Comparison of ENCODE assay signal across 23 mouse cellular contexts in genomic region chr11:104186135-104186836, GRCm38 (mm10). TPM values are rescaled to one million over a fixed set of nuclear protein-coding genes. Genes with fewer than 3 reads are reported as not detected.
DNase-seq lines count a peak whose midpoint lies in the region; ATAC-seq and TF ChIP-seq lines count a peak whose summit lies in the region.
"Had no signal": no experiment of that assay in that cellular context is flagged by ENCODE, and none has a peak within 500 bp of the region (broad histone marks: within the 10 kb centered on the region; RNA-seq: fewer than 3 reads in every experiment).

Gene Sppl2c (plus strand): TSS chr11:104186327.

- H3K9ac ChIP-seq in lung, postnatal 0 days (replicated peaks; ENCODE audit: low read depth), result no peak within 1 kb of the TSS
- H3K9ac ChIP-seq: heart, embryonic 12.5 days had no signal

- no peaks in the 10 kb centered on the region for H3K36me3 ChIP-seq in lung, postnatal 0 days (ENCODE audit: insufficient read depth, low read length)
- H3K36me3 ChIP-seq: embryonic facial prominence, embryonic 10.5 days; heart, embryonic 12.5 days had no signal

- no peak for ATAC-seq in lung, postnatal 0 days
- peak; percentile 88 for ATAC-seq in megakaryocyte, adult 5-6 weeks (ENCODE audit: poor library complexity, severe bottlenecking)
- ATAC-seq: forebrain, embryonic 14.5 days; hindbrain, embryonic 16.5 days had no signal

- intact Hi-C loops in gastrocnemius, adult 2 months (cut with DNase I), result no loop called here

- no peaks in the 10 kb centered on the region for H3K4me1 ChIP-seq in lung, postnatal 0 days (ENCODE audit: insufficient read depth, low read depth, low read length)
- H3K4me1 ChIP-seq: embryonic facial prominence, embryonic 10.5 days; heart, embryonic 12.5 days had no signal

- no peak for TF ChIP-seq EP300 in lung, postnatal 0 days (IDR thresholded peaks at IDR 0.05)

- 73% methylated on average over 11 of the region's 13 CpGs for WGBS in lung, postnatal 0 days

- H3K27me3 ChIP-seq in lung, postnatal 0 days (replicated peaks; ENCODE audit: insufficient read depth, low read length), result no peaks in the 10 kb centered on the region

- no peak within 1 kb of the TSS for H3K4me3 ChIP-seq in lung, postnatal 0 days (ENCODE audit: low read depth, low read length)
- no peak within 1 kb of the TSS for H3K4me3 ChIP-seq in gastrocnemius, adult 2 months
- H3K4me3 ChIP-seq: embryonic facial prominence, embryonic 10.5 days; heart, embryonic 12.5 days had no signal

- H3K27ac ChIP-seq in lung, postnatal 0 days (ENCODE audit: low read length), result no peak within 1 kb of the TSS
- H3K27ac ChIP-seq in gastrocnemius, adult 2 months, result no peak within 1 kb of the TSS
- H3K27ac ChIP-seq: embryonic facial prominence, embryonic 10.5 days had no signal

- H3K9me3 ChIP-seq in lung, postnatal 0 days (ENCODE audit: low read length), result no peaks in the 10 kb centered on the region
- H3K9me3 ChIP-seq: embryonic facial prominence, embryonic 10.5 days; heart, embryonic 12.5 days had no signal

- no peak for TF ChIP-seq CTCF in lung, postnatal 0 days (IDR thresholded peaks at IDR 0.05)
- TF ChIP-seq CTCF in gastrocnemius, adult 2 months (IDR thresholded peaks at IDR 0.05), result no peak

- no peak within 1 kb of the TSS for H3K4me2 ChIP-seq in lung, postnatal 0 days (replicated peaks; ENCODE audit: low read depth, low read length)
- H3K4me2 ChIP-seq: heart, embryonic 12.5 days had no signal

- peak; percentile 24 for DNase-seq in cerebellum, adult 11-12 months
- no peak for DNase-seq in cerebellum, adult 8-10 months
- peak; percentile 7 for DNase-seq in lung, postnatal 0 days (ENCODE audit: low spot score)
- DNase-seq in lung, postnatal 25 days (ENCODE audit: low spot score), result no peak
- DNase-seq in 3134 (ENCODE audit: extremely low read depth, insufficient read length, low spot score), result peak; percentile 24
- no peak for DNase-seq in urinary bladder, postnatal 14 days (ENCODE audit: low spot score)
- no peak for DNase-seq in gastrocnemius, adult 2 months
- DNase-seq: adrenal gland, adult 2 months; adrenal gland, postnatal 25 days; gastrocnemius, postnatal 14 days; heart, postnatal 36 days had no signal

RNA-seq across cellular contexts. Expression of gene Sppl2c, which starts in this region (rescaled TPM):
- polyA plus RNA-seq in lung, postnatal 0 days (2015; fragmentation: Nextera tagmentation; extraction: Ambion mirVana), result not detected in 2 replicates
- not detected in 2 replicates for total RNA-seq in megakaryocyte, adult 5-6 weeks (2015)
- total RNA-seq in megakaryocyte, adult 5-6 weeks (2017), result not detected in 2 replicates
- not detected for total RNA-seq in gastrocnemius, adult 2 months (2021)
- total RNA-seq: adrenal gland, adult 2 months; adrenal gland, postnatal 25 days; CH12.LX; gastrocnemius, postnatal 14 days; heart, adult 8-10 months; heart, postnatal 36 days had no signal
- polyA plus RNA-seq: adrenal gland, adult 2 months; cerebellum, adult 2 months; embryonic facial prominence, embryonic 10.5 days; embryonic facial prominence, embryonic 14.5 days; forebrain, embryonic 14.5 days; heart, embryonic 12.5 days; heart, embryonic 16.5 days; hindbrain, embryonic 11.5 days; hindbrain, embryonic 16.5 days; intestine, embryonic 14.5 days had no signal

Comparison
In these comparisons a context has a peak if more than half of its experiments do, and no peak if none do; other contexts are left out.
1. DNase-seq: peak in cerebellum, adult 11-12 months (single experiment) and 3134 (single experiment); none in cerebellum, adult 8-10 months (single experiment), lung, postnatal 25 days (single experiment), urinary bladder, postnatal 14 days (single experiment) and gastrocnemius, adult 2 months (single experiment).
2. Peak in DNase-seq in lung, postnatal 0 days; RNA of the gene not detected or under 1 TPM.
3. Peak in ATAC-seq in megakaryocyte, adult 5-6 weeks; RNA of the gene not detected or under 1 TPM.